Mouse (Mus musculus) heart, postnatal 0 days (tissue): ENCODE measurements around the gene Lrrc8a. TPM values are rescaled to one million over a fixed set of nuclear protein-coding genes. Genes with fewer than 3 reads are reported as not detected.

ENCODE experiments used
- ATAC-seq: fragments of 200-750 bp; cut with Nextera tagmentation; 2 replicates; pipeline ENCODE4 v1.8.0; 2017; ENCODE audit warnings: low read depth, moderate number of reproducible peaks, moderate library complexity; ENCODE audit not compliant: insufficient read depth
- DNase-seq: peaks from one replicate; pipeline ENCODE4 v3.0.0-alpha.2; 2016; ENCODE audit warnings: low spot score
- H3K27ac ChIP-seq: fragments of 300-500 bp; sonication (generic); 2 replicates; pipeline ENCODE4 v1.5.1; 2014; ENCODE audit warnings: low read depth, mild to moderate bottlenecking
- H3K27me3 ChIP-seq: fragments of 300-500 bp; sonication (generic); 2 replicates; pipeline ENCODE4 v1.6.1; 2014; ENCODE audit warnings: low read length, mixed read lengths; ENCODE audit not compliant: control insufficient read depth, insufficient read depth
- H3K36me3 ChIP-seq: fragments of 300-500 bp; sonication (generic); replicated peaks from 2 replicates; pipeline ENCODE4 v1.6.1; 2014; ENCODE audit warnings: low read length, mixed read lengths; ENCODE audit not compliant: control insufficient read depth, insufficient read depth
- H3K4me1 ChIP-seq: fragments of 300-500 bp; sonication (generic); 2 replicates; pipeline ENCODE4 v1.6.1; 2014; ENCODE audit warnings: antibody characterized with exemption; ENCODE audit not compliant: control insufficient read depth, insufficient read depth
- H3K4me2 ChIP-seq: fragments of 300-500 bp; sonication (generic); 2 replicates; pipeline ENCODE4 v1.6.1; 2014; ENCODE audit warnings: low read depth, mild to moderate bottlenecking, low read length, moderate library complexity
- H3K4me3 ChIP-seq: fragments of 300-500 bp; sonication (generic); 2 replicates; pipeline ENCODE4 v1.5.1; 2014; ENCODE audit warnings: low read depth, low read length
- H3K9ac ChIP-seq: fragments of 300-500 bp; sonication (generic); replicated peaks from 2 replicates; pipeline ENCODE4 v1.6.1; 2014; ENCODE audit warnings: low read depth, low read length, mixed read lengths
- H3K9me3 ChIP-seq: fragments of 300-500 bp; sonication (generic); replicated peaks from 2 replicates; pipeline ENCODE4 v1.6.1; 2016; ENCODE audit warnings: low read length; ENCODE audit not compliant: control insufficient read depth
- CTCF ChIP-seq: IDR thresholded peaks from 2 replicates; pipeline ENCODE4 v1.5.1; 2016; ENCODE audit warnings: antibody characterized with exemption, control low read depth, low read depth
- EP300 ChIP-seq: IDR thresholded peaks from 2 replicates; pipeline ENCODE4 v1.6.1; 2016; ENCODE audit warnings: antibody characterized with exemption, low read depth
- WGBS: fragments of 180-500 bp; shearing (Covaris S2); extraction: QIAGEN DNeasy Blood & Tissue Kit; methylation state at CpG from one replicate; pipeline ENCODE4 v1.1.7; 2014; 5-methylcytosine and 5-hydroxymethylcytosine counted together
- polyA plus RNA-seq: library from polyadenylated mRNA; unstranded; fragments of >200 nt; fragmentation: Nextera tagmentation; extraction: Ambion mirVana; gene quantifications from 2 replicates; pipeline ENCODE4 v1.2.1, GENCODE M21; 2015
- total RNA-seq: library from RNA; depleted of rRNA; stranded (reverse); fragments of >200 nt; gene quantifications from 2 replicates; pipeline ENCODE4 v1.2.3, GENCODE M21; 2014; ENCODE audit warnings: low replicate concordance

Gene Lrrc8a
- total and polyA plus RNA-seq, 2 experiments from 2014 or later, result 43.5 to 50.8 TPM

GRCm38 (mm10) chr2:30239777-30240176, 2.3 kb downstream of the Lrrc8a start:
- DNase-seq, result peak; percentile 85
- peaks cover 50% of the 10 kb centered on the region for H3K4me1 ChIP-seq

GRCm38 (mm10) chr2:30240267-30240666, 2.8 kb downstream of the Lrrc8a start, which contains the start of gene Gm28035:
Gene Gm28035, plus strand, starts transcription at chr2:30240567.
- 16% methylated on average over 2 of the region's 2 CpGs for WGBS
- H3K9ac ChIP-seq, result peak within 1 kb of the TSS; percentile 87
- peak within 1 kb of the TSS; percentile 95 for H3K4me2 ChIP-seq
- DNase-seq (no peak), ATAC-seq (no peak)
- no peaks in the 10 kb centered on the region for H3K27me3 ChIP-seq
- peaks cover 50% of the 10 kb centered on the region for H3K4me1 ChIP-seq
- H3K9me3 ChIP-seq, result no peaks in the 10 kb centered on the region
- H3K27ac ChIP-seq, result peak within 1 kb of the TSS; percentile 90
- H3K36me3 ChIP-seq, result peaks cover 29% of the 10 kb centered on the region
- H3K4me3 ChIP-seq, result peak within 1 kb of the TSS; percentile 78
- no peak for TF ChIP-seq CTCF
- no peak for TF ChIP-seq EP300

More at GRCm38 (mm10) chr2:30239777-30240176, 2.3 kb downstream of the Lrrc8a start:
- H3K9ac ChIP-seq, result peak overlapping the region; percentile 87
- WGBS, result 13% methylated on average over 4 of the region's 4 CpGs
- H3K27me3 ChIP-seq, result no peaks in the 10 kb centered on the region
- H3K4me3 ChIP-seq, result peak overlapping the region; percentile 78
- no peaks in the 10 kb centered on the region for H3K9me3 ChIP-seq
- peaks cover 25% of the 10 kb centered on the region for H3K36me3 ChIP-seq
- H3K27ac ChIP-seq, result peak overlapping the region; percentile 90
- TF ChIP-seq CTCF, result no peak
- TF ChIP-seq EP300, result peak; percentile 93
- H3K4me2 ChIP-seq, result peak overlapping the region; percentile 95
- peak; percentile 28 for ATAC-seq

- Histone ChIP-seq H3K4me1 (peaks cover 45% of the 10 kb centered on the region), H3K9ac (no peak overlapping the region), H3K36me3 (peaks cover 41% of the 10 kb centered on the region), H3K9me3 (no peaks in the 10 kb centered on the region), H3K27ac (peak overlapping the region; percentile 85), H3K4me3 (no peak overlapping the region), H3K4me2 (no peak overlapping the region), H3K27me3 (no peaks in the 10 kb centered on the region)
- peak; percentile 89 for TF ChIP-seq EP300
- TF ChIP-seq CTCF, result no peak
- 25% methylated on average over 4 of the region's 4 CpGs for WGBS
- ATAC-seq (peak; percentile 58), DNase-seq (peak; percentile 89)
These were observed 5.0 kb downstream of the Lrrc8a start for GRCm38 (mm10) chr2:30242509-30242908.

- H3K9ac ChIP-seq, result no peak overlapping the region
- H3K9me3 ChIP-seq, result no peaks in the 10 kb centered on the region
- WGBS, result 87% methylated on average over 4 of the region's 4 CpGs
- H3K4me2 ChIP-seq, result no peak overlapping the region
- H3K27ac ChIP-seq, result peak overlapping the region; percentile 85; the same call in 1 of the 2 replicates
- ATAC-seq (no peak), DNase-seq (no peak)
- TF ChIP-seq EP300, result no peak
- TF ChIP-seq CTCF, result no peak
- H3K4me3 ChIP-seq, result no peak overlapping the region
- no peaks in the 10 kb centered on the region for H3K27me3 ChIP-seq
- peaks cover 45% of the 10 kb centered on the region for H3K4me1 ChIP-seq
- H3K36me3 ChIP-seq, result peaks cover 46% of the 10 kb centered on the region
These were observed 5.9 kb downstream of the Lrrc8a start for GRCm38 (mm10) chr2:30243391-30243790.

- Histone ChIP-seq H3K4me2 (no peak overlapping the region), H3K9ac (no peak overlapping the region), H3K4me1 (peaks cover 34% of the 10 kb centered on the region), H3K27me3 (no peaks in the 10 kb centered on the region), H3K9me3 (no peaks in the 10 kb centered on the region), H3K27ac (0 out of 2 replicates have a peak overlapping the region, but pooled peaks have one; percentile 20), H3K4me3 (no peak overlapping the region), H3K36me3 (peaks cover 59% of the 10 kb centered on the region)
- ATAC-seq, result no peak
- TF ChIP-seq CTCF, result no peak
- no peak for TF ChIP-seq EP300
- WGBS, result 69% methylated on average over 7 of the region's 7 CpGs
- DNase-seq, result no peak
These were observed 7.2 kb downstream of the Lrrc8a start for GRCm38 (mm10) chr2:30244595-30245178.
